Mouse (Mus musculus) T-helper 1 cell (primary cell): ENCODE data around the gene Cdk5r2.
"Not testable (repeated sequence)": the region's sequence is repeated elsewhere in the genome, so short reads cannot be mapped to it uniquely, and the experiment has no call there.

Experiments used
- in situ Hi-C: fragments of 300-600 bp; cut with MboI, MseI; formaldehyde crosslinking; loops from one replicate; pipeline ENCODE4 v1.15.1; 2025; ENCODE audit warnings: high pct_unique_total_duplicates

Cdk5r2 gene

GRCm38 (mm10) chr1:74854306-74855056 is at the start of gene Cdk5r2:
TSS of gene Cdk5r2 (plus strand) at chr1:74854934.
- in situ Hi-C loops, result no loop called here

GRCm38 (mm10) chr1:74805340-74805835 is 49.3 kb upstream of the Cdk5r2 start:
- in situ Hi-C loops, result no loop called here

GRCm38 (mm10) chr1:74805843-74806242 is 48.9 kb upstream of the Cdk5r2 start:
- in situ Hi-C loops, result no loop called here

GRCm38 (mm10) chr1:74806360-74807311 is 48.1 kb upstream of the Cdk5r2 start:
- in situ Hi-C loops, result no loop called here

- in situ Hi-C loops, result no loop called here
Observed at GRCm38 (mm10) chr1:74807551-74808071, 47.1 kb upstream of the Cdk5r2 start.

GRCm38 (mm10) chr1:74808078-74808477 is 46.7 kb upstream of the Cdk5r2 start:
- in situ Hi-C loops, result no loop called here

- in situ Hi-C loops, result no loop called here
Observed at GRCm38 (mm10) chr1:74809007-74809406, 45.7 kb upstream of the Cdk5r2 start.

- in situ Hi-C loops, result loop anchor here (5.0 kb wide), 1 partner anchor 43 kb away; the partner anchor contains the start of gene Wnt6
Observed at GRCm38 (mm10) chr1:74814931-74815647, 39.6 kb upstream of the Cdk5r2 start.

GRCm38 (mm10) chr1:74815965-74816364 is 38.8 kb upstream of the Cdk5r2 start:
- in situ Hi-C loops, result not testable (repeated sequence)

- in situ Hi-C loops, result no loop called here
Observed at GRCm38 (mm10) chr1:74816612-74817199, 38.0 kb upstream of the Cdk5r2 start.

GRCm38 (mm10) chr1:74817219-74817618 is 37.5 kb upstream of the Cdk5r2 start:
- in situ Hi-C loops, result no loop called here

- in situ Hi-C loops, result no loop called here
Observed at GRCm38 (mm10) chr1:74818509-74818908, 36.2 kb upstream of the Cdk5r2 start.

GRCm38 (mm10) chr1:74823598-74823997 is 31.1 kb upstream of the Cdk5r2 start:
- in situ Hi-C loops, result not testable (repeated sequence)

- in situ Hi-C loops, result no loop called here
Observed at GRCm38 (mm10) chr1:74824518-74825302, 30.0 kb upstream of the Cdk5r2 start.

GRCm38 (mm10) chr1:74830061-74830460 is 24.7 kb upstream of the Cdk5r2 start:
- in situ Hi-C loops, result no loop called here

GRCm38 (mm10) chr1:74833255-74833654 is 21.5 kb upstream of the Cdk5r2 start:
- in situ Hi-C loops, result no loop called here

- in situ Hi-C loops, result no loop called here
Observed at GRCm38 (mm10) chr1:74843090-74843489, 11.6 kb upstream of the Cdk5r2 start.

GRCm38 (mm10) chr1:74846341-74846740 is 8.4 kb upstream of the Cdk5r2 start:
- in situ Hi-C loops, result no loop called here

- in situ Hi-C loops, result no loop called here
Observed at GRCm38 (mm10) chr1:74848946-74849345, 5.8 kb upstream of the Cdk5r2 start.

GRCm38 (mm10) chr1:74850251-74850650 is 4.5 kb upstream of the Cdk5r2 start:
- in situ Hi-C loops, result no loop called here
